Mouse (Mus musculus) hindbrain, embryonic 12.5 days (tissue): ENCODE measurements at regions not wholly inside any gene's neighbourhood (a gene's known extent, or its start where the extent isn't known, plus 50 kb on each side); places are given as distances from the start of the nearest gene placed in this dataset.
A peak's percentile ranks its signal among the peaks of the same experiment; 100 is the strongest.

ENCODE experiments used
- ATAC-seq: fragments of 200-750 bp; cut with Nextera tagmentation; 2 replicates; pipeline ENCODE4 v1.8.0; 2017; ENCODE audit warnings: moderate TSS enrichment; ENCODE audit not compliant: low FRiP score
- H3K27ac ChIP-seq: fragments of 300-500 bp; sonication (generic); 2 replicates; pipeline ENCODE4 v1.5.1; 2016; ENCODE audit warnings: mild to moderate bottlenecking
- H3K27me3 ChIP-seq: fragments of 300-500 bp; sonication (generic); 2 replicates; pipeline ENCODE4 v1.6.1; 2016; ENCODE audit warnings: mild to moderate bottlenecking
- H3K36me3 ChIP-seq: fragments of 300-500 bp; sonication (generic); 2 replicates; pipeline ENCODE4 v1.6.1; 2016; ENCODE audit warnings: mild to moderate bottlenecking
- H3K4me1 ChIP-seq: fragments of 300-500 bp; sonication (generic); 2 replicates; pipeline ENCODE4 v1.6.1; 2016
- H3K4me2 ChIP-seq: fragments of 300-500 bp; sonication (generic); replicated peaks from 2 replicates; pipeline ENCODE4 v1.6.1; 2016; ENCODE audit warnings: mild to moderate bottlenecking
- H3K4me3 ChIP-seq: fragments of 300-500 bp; sonication (generic); 2 replicates; pipeline ENCODE4 v1.5.1; 2016; ENCODE audit warnings: mild to moderate bottlenecking
- H3K9ac ChIP-seq: fragments of 300-500 bp; sonication (generic); 2 replicates; pipeline ENCODE4 v1.6.1; 2016; ENCODE audit warnings: mild to moderate bottlenecking, moderate library complexity
- H3K9me3 ChIP-seq: fragments of 300-500 bp; sonication (generic); replicated peaks from 2 replicates; pipeline ENCODE4 v1.6.1; 2016; ENCODE audit warnings: mild to moderate bottlenecking
- WGBS: fragments of 180-500 bp; shearing (Covaris S2); methylation state at CpG from one replicate; pipeline ENCODE4 v1.1.7; 2016; 5-methylcytosine and 5-hydroxymethylcytosine counted together

GRCm38 (mm10) chr6:66012675-66013074 lies 60.3 kb downstream of the 4930544G11Rik start:
- Histone ChIP-seq H3K27ac (no peak overlapping the region), H3K36me3 (no peaks in the 10 kb centered on the region), H3K4me3 (no peak overlapping the region), H3K27me3 (no peaks in the 10 kb centered on the region), H3K4me1 (no peaks in the 10 kb centered on the region), H3K9ac (no peak overlapping the region), H3K4me2 (no peak overlapping the region), H3K9me3 (no peaks in the 10 kb centered on the region)
- no peak for ATAC-seq
- WGBS, result 92% methylated on average over 3 of the region's 3 CpGs

- no peaks in the 10 kb centered on the region for H3K4me1 ChIP-seq
- no peak overlapping the region for H3K27ac ChIP-seq
- no peaks in the 10 kb centered on the region for H3K9me3 ChIP-seq
- no peaks in the 10 kb centered on the region for H3K36me3 ChIP-seq
- no peak for ATAC-seq
- no peak overlapping the region for H3K4me2 ChIP-seq
- H3K9ac ChIP-seq, result no peak overlapping the region
- no peaks in the 10 kb centered on the region for H3K27me3 ChIP-seq
- WGBS, result 82% methylated on average over 1 of the region's 1 CpGs
- H3K4me3 ChIP-seq, result no peak overlapping the region
Observed at GRCm38 (mm10) chr6:66023531-66023930, 71.1 kb downstream of the 4930544G11Rik start.

- Histone ChIP-seq H3K4me2 (no peak overlapping the region), H3K4me3 (no peak overlapping the region), H3K9me3 (no peaks in the 10 kb centered on the region), H3K27ac (no peak overlapping the region), H3K36me3 (no peaks in the 10 kb centered on the region), H3K27me3 (no peaks in the 10 kb centered on the region), H3K4me1 (no peaks in the 10 kb centered on the region), H3K9ac (no peak overlapping the region)
- ATAC-seq, result no peak
- WGBS, result 73% methylated on average over 2 of the region's 2 CpGs
Observed at GRCm38 (mm10) chr6:66036789-66037188, 84.4 kb downstream of the 4930544G11Rik start.

DNA sequence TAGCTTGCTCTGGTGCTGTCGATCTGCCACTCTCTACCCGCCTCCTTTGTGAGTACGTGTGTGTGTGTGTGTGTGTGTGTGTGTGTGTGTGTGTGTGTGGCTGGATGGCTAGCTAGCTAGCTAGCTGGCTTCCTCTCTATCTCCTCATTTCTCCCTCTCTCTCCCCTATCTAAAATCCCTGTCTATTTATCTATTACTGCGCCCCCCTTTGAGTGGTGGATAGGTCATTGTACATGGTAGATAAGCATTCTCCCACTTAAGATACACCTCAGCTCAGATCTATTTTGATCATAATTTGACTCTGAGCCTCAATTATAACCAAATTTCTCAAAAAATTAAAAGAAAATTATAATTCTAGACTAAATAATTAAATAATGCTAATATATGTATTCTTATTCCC lies 99.4 kb downstream of the 4930544G11Rik start:
- no peak overlapping the region for H3K27ac ChIP-seq
- ATAC-seq, result no peak
- H3K4me1 ChIP-seq, result no peaks in the 10 kb centered on the region
- H3K27me3 ChIP-seq, result no peaks in the 10 kb centered on the region
- H3K4me2 ChIP-seq, result no peak overlapping the region
- H3K9ac ChIP-seq, result no peak overlapping the region
- H3K4me3 ChIP-seq, result no peak overlapping the region
- no peaks in the 10 kb centered on the region for H3K9me3 ChIP-seq
- H3K36me3 ChIP-seq, result no peaks in the 10 kb centered on the region
- WGBS, result 92% methylated on average over 3 of the region's 4 CpGs

DNA sequence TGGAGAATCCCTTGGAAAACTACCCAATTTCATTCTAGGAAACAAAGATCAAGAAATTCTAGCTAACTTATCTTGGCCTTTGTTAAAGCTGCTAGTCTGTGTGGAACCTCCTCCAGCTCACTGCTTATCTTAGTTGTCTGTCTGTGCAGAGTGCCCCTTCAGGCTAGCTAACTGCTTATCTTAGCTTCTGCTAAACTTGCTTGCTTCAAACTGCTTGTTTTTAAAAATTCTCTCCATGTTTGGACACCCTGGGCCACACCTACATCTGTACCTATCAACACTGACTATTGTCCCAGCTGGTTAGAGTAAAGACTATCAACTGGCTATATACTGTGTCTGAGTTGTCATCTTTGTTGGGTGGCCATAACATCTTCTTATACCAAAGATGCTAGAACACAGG lies 100.0 kb downstream of the 4930544G11Rik start:
- H3K4me3 ChIP-seq, result no peak overlapping the region
- H3K9me3 ChIP-seq, result no peaks in the 10 kb centered on the region
- H3K36me3 ChIP-seq, result no peaks in the 10 kb centered on the region
- no peak overlapping the region for H3K27ac ChIP-seq
- H3K27me3 ChIP-seq, result no peaks in the 10 kb centered on the region
- H3K9ac ChIP-seq, result no peak overlapping the region
- ATAC-seq, result no peak
- no peaks in the 10 kb centered on the region for H3K4me1 ChIP-seq
- H3K4me2 ChIP-seq, result no peak overlapping the region

- H3K4me1 ChIP-seq, result no peaks in the 10 kb centered on the region
- no peak overlapping the region for H3K27ac ChIP-seq
- ATAC-seq, result no peak
- no peak overlapping the region for H3K4me2 ChIP-seq
- no peak overlapping the region for H3K9ac ChIP-seq
- H3K36me3 ChIP-seq, result no peaks in the 10 kb centered on the region
- 90% methylated on average over 2 of the region's 2 CpGs for WGBS
- H3K27me3 ChIP-seq, result no peaks in the 10 kb centered on the region
- H3K9me3 ChIP-seq, result no peaks in the 10 kb centered on the region
- no peak overlapping the region for H3K4me3 ChIP-seq
Observed at GRCm38 (mm10) chr6:66053197-66053596, 100.8 kb downstream of the 4930544G11Rik start.

GRCm38 (mm10) chr6:66068874-66069273 lies 116.5 kb downstream of the 4930544G11Rik start:
- 72% methylated on average over 2 of the region's 2 CpGs for WGBS
- no peaks in the 10 kb centered on the region for H3K9me3 ChIP-seq
- no peak for ATAC-seq

DNA sequence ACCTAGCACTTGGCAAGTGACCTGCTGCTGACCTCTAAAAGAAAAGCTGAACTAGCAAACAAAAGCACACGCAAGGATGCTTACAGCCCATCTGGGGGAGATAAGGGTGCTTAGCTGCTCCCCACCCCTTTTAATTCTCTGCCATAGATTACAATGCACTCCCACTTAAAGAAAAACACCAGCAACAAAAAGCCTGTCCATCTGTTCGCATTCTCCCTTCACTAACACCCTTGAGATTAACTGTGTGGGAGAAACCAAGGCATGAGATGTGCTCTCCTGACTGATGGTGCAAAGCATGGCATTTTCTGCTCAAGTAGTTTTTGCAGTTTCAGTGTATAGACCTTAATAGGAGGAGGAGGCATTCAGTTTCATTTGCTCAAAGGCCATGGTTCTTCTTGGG lies 125.0 kb downstream of the 4930544G11Rik start:
- no peaks in the 10 kb centered on the region for H3K9me3 ChIP-seq
- no peak overlapping the region for H3K9ac ChIP-seq
- no peak overlapping the region for H3K27ac ChIP-seq
- H3K36me3 ChIP-seq, result no peaks in the 10 kb centered on the region
- WGBS, result 19% methylated on average over 2 of the region's 2 CpGs
- peak; percentile 56 for ATAC-seq
- H3K27me3 ChIP-seq, result no peaks in the 10 kb centered on the region
- H3K4me3 ChIP-seq, result no peak overlapping the region
- no peak overlapping the region for H3K4me2 ChIP-seq
- peaks cover 6% of the 10 kb centered on the region; the same call in 1 of the 2 replicates for H3K4me1 ChIP-seq

More at GRCm38 (mm10) chr6:66068874-66069273, 116.5 kb downstream of the 4930544G11Rik start:
- Histone ChIP-seq H3K4me2 (no peak overlapping the region), H3K27ac (no peak overlapping the region), H3K9ac (no peak overlapping the region), H3K27me3 (no peaks in the 10 kb centered on the region), H3K36me3 (no peaks in the 10 kb centered on the region), H3K4me3 (no peak overlapping the region), H3K4me1 (no peaks in the 10 kb centered on the region)

DNA sequence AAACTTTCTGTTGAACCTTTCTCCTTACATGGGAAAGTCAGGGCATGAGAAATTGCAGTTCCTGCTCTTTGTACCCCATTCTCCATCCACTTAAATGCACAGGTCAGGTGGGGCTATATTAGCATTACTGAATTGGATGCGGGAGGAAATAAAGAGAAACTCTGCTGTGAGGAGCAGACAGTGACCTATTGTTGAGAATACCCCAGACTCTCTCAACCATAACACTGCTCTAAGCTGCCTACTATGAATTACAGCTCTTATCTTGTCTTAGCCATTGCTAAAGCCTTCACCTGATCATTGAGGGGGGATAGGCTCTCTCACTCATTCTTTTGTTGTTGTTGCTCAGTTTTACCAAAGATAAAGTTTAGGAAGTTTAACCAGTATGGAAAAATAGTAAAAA lies 126.4 kb downstream of the 4930544G11Rik start:
- ATAC-seq, result no peak
- Histone ChIP-seq H3K27ac (no peak overlapping the region), H3K4me1 (peaks cover 6% of the 10 kb centered on the region; the same call in 1 of the 2 replicates), H3K4me2 (no peak overlapping the region), H3K9ac (no peak overlapping the region), H3K9me3 (no peaks in the 10 kb centered on the region), H3K4me3 (no peak overlapping the region), H3K27me3 (no peaks in the 10 kb centered on the region), H3K36me3 (no peaks in the 10 kb centered on the region)
- 21% methylated on average over 1 of the region's 1 CpGs for WGBS

GRCm38 (mm10) chr6:66101555-66102071 lies 149.2 kb downstream of the 4930544G11Rik start:
- Histone ChIP-seq H3K9ac (no peak overlapping the region), H3K4me3 (no peak overlapping the region), H3K4me1 (no peaks in the 10 kb centered on the region), H3K4me2 (no peak overlapping the region), H3K27me3 (no peaks in the 10 kb centered on the region), H3K36me3 (no peaks in the 10 kb centered on the region), H3K9me3 (no peaks in the 10 kb centered on the region), H3K27ac (no peak overlapping the region)
- WGBS, result 49% methylated on average over 3 of the region's 3 CpGs
- no peak for ATAC-seq

GRCm38 (mm10) chr6:66114366-66114765 lies 162.0 kb downstream of the 4930544G11Rik start:
- no peak for ATAC-seq
- WGBS, result 90% methylated on average over 6 of the region's 6 CpGs
- H3K4me1 ChIP-seq, result no peaks in the 10 kb centered on the region
- no peaks in the 10 kb centered on the region for H3K27me3 ChIP-seq
- no peaks in the 10 kb centered on the region for H3K9me3 ChIP-seq
- no peaks in the 10 kb centered on the region for H3K36me3 ChIP-seq
- no peak overlapping the region for H3K4me3 ChIP-seq
- no peak overlapping the region for H3K9ac ChIP-seq
- no peak overlapping the region for H3K27ac ChIP-seq
- H3K4me2 ChIP-seq, result no peak overlapping the region

- H3K9me3 ChIP-seq, result no peaks in the 10 kb centered on the region
- ATAC-seq, result no peak
- no peak overlapping the region for H3K27ac ChIP-seq
- WGBS, result 61% methylated on average over 5 of the region's 5 CpGs
- H3K27me3 ChIP-seq, result no peaks in the 10 kb centered on the region
- H3K4me3 ChIP-seq, result no peak overlapping the region
- H3K9ac ChIP-seq, result no peak overlapping the region
- H3K4me2 ChIP-seq, result no peak overlapping the region
- no peaks in the 10 kb centered on the region for H3K36me3 ChIP-seq
- no peaks in the 10 kb centered on the region for H3K4me1 ChIP-seq
Observed at GRCm38 (mm10) chr6:66121479-66122183, 169.2 kb downstream of the 4930544G11Rik start.

- Histone ChIP-seq H3K4me1 (no peaks in the 10 kb centered on the region), H3K36me3 (no peaks in the 10 kb centered on the region), H3K27me3 (no peaks in the 10 kb centered on the region), H3K9me3 (no peaks in the 10 kb centered on the region), H3K27ac (no peak overlapping the region), H3K9ac (no peak overlapping the region), H3K4me3 (no peak overlapping the region), H3K4me2 (no peak overlapping the region)
- 85% methylated on average over 1 of the region's 1 CpGs for WGBS
- no peak for ATAC-seq
Observed at GRCm38 (mm10) chr6:66124292-66124691, 171.9 kb downstream of the 4930544G11Rik start.
